Mouse (Mus musculus) liver (tissue): Measurements from ENCODE around the gene Smurf1.

Source experiments
- DNase-seq: peaks from one replicate; pipeline ENCODE4 v3.0.0-alpha.2; 2020; ENCODE audit warnings: mixed read lengths

The Smurf1 gene

DNA sequence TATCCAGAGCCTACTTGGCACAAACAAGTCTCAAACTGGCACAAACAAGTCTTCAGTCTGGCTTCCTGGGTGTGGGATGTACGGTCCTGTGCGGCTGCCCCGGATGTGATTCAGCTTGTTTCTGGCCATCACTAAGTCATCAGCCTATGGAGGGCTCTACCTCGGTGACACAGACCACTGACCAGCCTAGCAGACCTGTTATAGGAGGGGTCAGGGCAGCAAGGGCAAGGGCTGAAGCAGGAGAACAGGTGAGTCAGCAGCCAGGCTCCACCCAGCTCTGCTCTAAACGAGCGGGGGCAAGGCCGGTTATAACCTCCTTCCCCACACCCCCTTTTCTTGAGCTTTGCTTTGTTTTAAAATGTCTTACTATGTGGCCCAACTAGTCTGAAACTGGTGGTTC lies 11.2 kb downstream of the Smurf1 start:
- DNase-seq, result no peak

DNA sequence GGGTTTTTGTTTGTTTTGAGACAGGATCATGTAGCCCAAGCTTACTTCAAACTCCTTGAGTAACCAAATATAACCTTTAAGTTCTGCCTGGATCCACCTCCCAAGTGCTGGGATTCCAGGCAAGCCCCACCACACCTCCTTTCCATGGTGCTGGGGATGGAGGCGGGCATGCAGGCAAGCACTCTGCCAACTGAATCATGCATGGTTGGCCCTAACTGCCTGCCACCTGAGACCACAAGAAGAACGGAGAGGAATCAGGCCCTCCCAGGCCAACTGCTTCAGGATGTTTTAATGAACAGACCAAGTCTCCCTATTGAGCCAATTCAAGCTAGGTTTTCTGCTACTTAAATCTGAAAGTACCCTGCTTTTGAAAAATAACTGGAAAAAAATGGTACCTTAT lies 13.1 kb downstream of the Smurf1 start:
- DNase-seq, result no peak

DNA sequence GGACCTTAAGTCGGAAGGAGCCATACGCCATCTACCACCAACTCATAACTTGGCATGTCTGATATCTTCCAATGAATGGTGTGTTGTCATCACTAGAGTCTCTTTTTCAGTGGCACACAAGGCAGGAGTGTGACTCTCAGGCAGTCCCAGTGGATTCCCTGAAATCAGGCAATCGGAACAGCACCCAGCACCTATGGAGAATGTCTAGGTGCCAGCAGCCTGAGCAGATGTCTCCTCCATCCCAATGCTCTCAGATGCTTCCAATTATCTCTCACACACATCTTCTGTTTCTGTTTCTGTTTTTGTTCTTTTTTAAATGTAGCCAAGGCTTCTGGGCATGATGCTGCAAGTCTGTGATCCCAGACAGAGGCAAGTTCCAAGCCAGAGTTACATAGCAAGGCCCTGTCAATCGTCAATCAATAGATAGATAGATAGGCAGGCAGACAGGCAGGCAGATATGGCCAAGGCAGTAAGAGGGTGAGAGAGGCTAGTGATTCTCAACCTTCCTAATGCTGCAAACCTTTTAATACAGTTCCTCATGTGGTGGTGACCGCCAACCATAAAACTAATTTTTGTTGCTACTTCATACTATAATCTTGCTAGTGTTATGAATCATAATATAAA lies 15.1 kb downstream of the Smurf1 start:
- DNase-seq, result no peak

DNA sequence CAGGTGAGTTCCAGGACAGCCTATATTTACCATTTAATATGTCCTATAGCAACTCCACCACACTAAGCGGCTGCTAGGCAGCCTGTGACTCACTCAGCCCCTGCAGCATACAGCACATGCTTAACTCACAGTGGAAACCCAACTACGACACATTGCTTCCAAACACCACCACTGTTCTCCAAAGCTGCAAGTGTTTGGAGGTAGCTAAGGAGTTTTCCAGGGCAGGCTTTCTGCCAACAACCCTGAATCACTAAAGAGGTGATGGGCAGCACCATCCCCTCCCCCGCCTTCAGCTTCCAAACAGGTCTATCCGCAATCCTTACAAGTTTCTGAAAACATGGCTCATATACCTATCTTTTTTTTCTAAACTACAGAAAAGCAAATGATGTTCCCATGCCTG lies 15.8 kb downstream of the Smurf1 start:
- no peak for DNase-seq

DNA sequence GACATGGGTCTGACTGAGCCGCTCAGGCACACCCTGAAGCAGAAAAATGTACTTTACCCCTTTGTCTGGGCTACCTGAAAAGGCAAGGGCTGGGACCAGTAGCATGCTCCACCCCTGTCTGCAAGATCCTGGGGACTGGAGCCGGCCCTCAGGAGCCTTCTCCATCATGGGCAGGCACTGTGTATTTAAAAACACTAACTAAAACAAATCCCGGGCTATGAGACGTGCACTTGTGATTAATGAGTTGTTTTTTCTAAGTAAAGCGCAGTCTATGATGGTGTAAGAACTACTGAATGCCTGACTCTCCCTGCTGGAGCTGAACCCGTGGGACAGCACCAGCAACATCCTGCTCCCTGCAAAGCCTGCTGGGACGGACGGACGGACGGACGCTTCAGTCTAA lies 17.2 kb downstream of the Smurf1 start:
- DNase-seq, result no peak

DNA sequence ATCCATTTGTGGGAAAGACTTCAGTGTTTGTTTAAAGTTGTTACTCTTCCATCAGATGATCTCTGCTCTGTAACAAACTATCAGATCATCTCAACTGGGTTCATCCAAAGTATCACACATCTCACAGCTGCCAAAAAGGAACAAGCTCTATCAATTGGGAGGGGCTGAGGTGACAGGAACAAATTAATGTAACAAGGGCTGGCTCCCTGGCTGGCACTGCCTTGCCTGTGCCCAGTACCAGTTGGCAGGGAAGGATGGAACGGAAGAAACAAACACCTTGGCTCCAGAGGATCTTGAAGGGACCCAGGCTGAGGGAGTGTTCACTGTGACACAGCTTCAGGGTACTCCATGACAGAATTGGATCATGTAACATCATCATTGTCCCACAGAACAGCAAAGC lies 17.6 kb downstream of the Smurf1 start:
- DNase-seq, result no peak

DNA sequence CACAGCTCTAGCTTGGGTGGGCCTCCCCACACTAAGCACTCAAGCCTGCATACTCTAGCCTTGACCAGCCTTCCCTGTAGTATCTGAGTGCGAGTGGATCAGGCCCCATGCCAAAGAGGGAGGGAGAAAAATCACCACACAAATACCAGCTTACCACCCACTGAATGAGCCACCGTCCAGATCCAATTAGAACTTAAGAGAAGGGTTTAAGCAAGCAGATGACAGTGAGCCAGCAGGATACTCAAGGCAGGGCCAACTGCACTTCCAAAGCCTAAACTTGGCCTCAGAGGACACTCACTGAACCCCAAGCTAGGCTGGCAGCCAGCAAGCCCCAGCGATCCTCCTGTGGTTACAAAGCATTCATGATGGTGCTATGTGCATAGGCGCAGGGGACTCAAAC lies 19.6 kb downstream of the Smurf1 start:
- DNase-seq, result no peak

DNA sequence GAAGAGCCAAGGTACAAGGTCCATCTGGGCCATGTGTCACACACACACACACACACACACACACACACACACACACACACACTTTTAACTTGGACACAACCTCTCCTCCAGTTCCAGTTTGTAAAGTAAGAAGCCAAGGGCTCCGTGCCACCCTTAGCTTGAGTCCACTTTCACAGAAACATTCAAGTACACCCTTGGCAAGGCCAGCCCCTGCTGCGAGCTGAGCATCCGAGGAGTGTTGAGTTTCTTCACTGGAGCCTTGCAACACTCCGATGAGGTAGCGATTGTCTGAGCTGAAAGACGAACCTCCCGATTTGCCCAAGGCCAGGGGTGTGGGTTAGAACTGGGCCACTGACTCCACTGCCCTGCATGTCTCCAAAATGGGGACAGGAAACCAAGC lies 20.7 kb downstream of the Smurf1 start:
- no peak for DNase-seq

DNA sequence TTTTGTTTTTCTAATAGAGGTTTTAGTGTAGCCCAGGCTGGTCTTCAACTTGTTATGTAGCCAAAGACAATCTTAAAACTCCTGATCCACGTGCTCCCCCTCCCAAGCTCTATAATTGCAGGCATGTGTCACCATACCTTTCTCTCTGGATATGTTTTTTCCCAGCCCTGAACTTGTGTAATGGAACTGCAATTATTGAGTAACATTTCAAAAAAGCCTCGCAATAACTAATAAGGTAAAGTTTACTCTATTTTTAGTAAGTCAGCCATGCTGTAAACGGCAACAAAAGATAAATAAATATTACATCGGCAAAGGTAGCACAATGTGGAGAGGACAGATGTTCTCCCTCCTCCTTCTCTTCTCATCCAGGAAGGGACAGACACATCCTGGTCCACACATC lies 21.3 kb downstream of the Smurf1 start:
- DNase-seq, result no peak

DNA sequence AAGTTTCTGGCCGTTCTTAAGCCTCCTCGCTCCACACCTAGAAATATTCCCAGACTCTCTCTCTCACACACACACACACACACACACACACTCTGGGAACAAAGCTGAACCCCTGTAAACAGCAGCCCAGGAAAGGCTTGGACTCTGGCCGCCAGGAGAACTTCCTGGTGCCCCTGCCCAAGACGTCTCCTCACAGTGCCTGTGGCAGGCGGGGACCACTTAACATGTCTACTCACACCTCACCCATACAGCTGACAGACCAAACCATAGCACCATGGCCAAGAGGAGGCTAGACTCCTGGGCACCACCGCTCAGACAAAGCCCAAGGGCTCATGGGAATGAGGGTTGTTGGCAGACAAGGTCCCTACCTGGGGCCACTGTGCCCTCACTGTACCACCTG lies 22.3 kb downstream of the Smurf1 start:
- no peak for DNase-seq

DNA sequence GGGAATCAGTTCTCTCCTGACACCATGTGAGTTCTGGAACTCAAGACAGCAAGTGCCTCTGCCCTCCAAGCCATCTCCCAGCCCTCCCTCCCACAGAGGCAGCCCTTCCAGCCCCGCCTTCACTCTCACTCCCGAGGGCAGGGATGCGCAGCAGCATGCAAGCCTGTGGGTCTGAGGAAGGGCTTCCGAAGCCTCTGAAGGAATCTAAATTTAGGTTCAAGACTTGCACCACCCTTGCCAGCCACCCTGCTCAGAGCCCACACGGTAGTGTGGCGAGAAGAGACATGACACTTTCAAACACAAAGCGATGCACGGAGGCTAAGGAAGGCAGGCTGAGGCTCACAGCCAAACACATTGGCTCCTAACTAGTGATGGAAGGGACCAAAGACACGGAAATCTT lies 23.2 kb downstream of the Smurf1 start:
- DNase-seq, result no peak

DNA sequence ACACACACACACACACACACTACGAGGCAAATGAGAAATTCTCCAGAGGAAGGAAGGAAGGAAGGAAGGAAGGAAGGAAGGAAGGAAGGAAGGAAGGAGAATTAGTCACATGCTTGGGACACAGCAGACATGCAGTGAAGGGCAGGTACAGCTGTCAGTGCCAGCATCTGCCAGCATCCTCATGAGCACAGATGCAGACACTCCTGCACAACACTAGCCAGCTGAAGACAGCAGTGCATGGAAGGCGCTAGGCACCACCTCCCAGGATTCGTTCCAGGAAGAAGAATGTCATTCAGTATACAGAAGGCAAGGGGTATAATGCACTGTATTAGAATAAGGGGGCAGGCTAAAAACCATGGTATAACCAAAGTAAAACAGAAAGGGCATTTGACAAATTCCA lies 24.7 kb downstream of the Smurf1 start:
- no peak for DNase-seq

DNA sequence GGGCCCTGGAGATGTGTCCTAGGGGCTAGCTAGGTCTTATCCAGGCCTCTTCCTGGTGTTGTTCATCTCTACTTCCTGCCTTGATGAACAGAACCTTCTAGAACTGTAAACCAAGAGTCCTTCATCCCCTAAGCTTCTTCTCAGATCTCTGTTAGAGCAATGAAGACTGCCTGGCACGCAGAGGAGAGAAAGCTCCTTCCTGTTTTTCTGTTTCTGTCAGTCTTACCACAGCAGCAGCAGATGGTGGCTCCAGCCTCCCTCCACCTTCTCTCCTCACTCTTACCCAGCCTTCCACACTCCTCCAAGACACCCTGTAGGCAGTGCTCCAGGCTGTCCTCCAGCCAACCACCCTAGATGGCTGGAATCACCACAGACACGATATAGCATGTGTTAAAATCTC lies 28.3 kb downstream of the Smurf1 start:
- DNase-seq, result no peak

DNA sequence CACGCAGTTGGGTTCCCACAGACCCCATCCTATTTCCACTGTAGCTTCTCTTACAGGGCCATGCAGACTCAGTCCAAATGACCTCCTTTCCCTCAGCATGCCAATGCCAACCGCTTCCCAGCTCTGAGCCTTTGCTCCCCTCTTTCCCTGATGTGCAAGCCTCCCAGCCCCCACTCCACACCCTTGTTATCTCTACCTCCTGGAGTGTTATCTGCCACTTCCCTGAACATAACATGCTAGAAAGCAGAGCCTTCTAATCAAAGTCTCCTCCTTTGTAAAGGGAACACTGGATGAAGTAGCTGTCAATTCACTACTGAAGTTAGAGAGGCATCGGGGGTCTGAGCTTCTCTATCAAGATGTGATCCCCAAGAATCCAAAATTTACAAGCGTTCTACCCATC lies 32.2 kb downstream of the Smurf1 start:
- DNase-seq, result no peak

DNA sequence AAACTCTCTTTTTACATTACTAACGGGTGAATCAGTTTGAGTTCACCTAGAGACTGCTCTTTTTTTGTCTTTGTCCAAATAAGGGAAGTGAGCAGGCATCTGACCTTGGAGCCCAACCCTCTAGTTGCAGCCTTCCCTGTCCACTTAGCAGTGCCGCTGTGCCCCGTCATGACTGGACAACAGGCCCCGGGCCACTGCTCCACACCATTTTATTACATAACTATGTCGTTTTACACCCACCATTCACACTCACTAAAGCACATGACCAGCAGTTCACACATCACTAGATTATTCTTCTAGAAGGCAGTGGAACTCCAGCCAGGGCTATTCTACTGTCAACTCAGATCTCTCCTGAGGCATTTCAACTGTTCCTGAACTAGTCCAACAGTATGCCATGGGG lies 33.8 kb downstream of the Smurf1 start:
- no peak for DNase-seq

DNA sequence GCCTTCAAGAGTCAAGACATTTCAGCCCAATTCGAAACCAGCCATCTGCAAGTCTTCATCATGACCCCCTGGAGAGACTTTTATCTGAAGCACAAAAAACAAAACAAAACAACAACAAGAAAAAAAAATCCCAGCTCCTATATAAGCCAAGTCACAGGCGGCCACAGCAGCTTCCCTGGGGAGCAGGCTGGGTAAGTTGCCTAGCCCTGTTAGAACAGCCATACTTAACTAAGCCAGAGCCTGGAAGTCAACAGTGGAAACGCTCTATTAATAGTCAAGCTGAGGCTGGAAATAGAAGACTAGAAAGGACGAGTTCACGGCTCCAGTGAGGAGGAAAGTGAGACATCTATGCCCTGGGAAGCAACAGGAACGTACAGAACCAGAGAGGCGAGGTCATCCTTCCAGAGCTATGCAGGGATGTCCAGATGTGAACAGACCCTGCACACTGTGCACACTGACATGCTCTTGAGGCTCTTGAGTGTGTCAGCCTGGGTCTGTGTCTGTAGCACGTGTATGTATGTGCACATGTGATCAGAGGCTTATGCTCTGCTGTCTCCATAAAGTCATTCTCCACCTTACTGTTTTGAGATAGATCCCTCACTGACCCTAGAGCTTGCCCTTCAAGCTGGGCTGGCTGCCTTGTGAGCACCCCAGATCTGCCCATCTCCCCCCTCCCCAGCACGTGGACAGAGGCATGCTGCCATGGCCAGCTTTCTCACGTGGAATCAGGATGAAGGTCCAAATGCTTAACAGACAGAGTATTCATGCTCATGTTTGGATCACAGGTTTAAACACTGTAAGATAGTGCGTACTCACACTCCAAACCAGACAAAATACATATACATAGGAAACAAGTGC lies 36.6 kb downstream of the Smurf1 start:
- no peak for DNase-seq

DNA sequence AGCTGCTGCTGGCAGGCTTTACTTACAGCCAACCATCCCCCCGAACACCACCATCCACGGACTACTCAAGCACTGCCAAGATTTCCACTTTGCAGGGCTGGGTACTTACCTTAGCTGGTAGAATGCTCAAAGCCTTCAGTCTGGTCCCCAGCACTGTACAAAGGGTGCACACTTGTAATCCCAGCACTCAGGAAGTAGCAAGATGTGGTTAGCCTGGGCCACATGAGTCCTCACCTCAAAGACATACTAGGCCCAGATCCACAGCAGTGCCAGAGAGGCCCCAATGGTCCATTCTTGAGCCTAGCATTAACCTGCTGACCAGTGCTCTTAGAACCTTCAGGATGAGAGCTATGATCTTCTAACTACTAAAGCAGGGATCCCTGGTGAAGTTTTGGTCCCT lies 39.4 kb downstream of the Smurf1 start:
- no peak for DNase-seq

DNA sequence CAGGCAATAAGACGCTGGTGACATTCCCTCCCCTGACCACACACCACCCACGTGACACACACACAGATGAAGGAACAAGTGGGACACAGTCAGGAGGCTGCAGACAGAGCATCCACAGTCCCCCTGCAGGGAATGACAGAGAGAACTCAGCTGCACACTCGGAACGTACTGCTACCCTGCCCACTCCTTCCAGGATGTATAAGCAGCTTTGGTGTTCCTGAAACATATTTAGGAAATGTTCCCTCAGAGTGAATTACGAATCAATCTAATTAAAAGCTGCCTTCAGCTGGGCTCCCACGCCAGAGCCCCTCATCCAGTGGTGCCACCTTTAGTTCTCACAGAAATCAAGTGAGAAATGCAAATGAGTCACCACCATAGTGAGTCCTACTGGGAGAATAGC lies 42.3 kb downstream of the Smurf1 start:
- no peak for DNase-seq

DNA sequence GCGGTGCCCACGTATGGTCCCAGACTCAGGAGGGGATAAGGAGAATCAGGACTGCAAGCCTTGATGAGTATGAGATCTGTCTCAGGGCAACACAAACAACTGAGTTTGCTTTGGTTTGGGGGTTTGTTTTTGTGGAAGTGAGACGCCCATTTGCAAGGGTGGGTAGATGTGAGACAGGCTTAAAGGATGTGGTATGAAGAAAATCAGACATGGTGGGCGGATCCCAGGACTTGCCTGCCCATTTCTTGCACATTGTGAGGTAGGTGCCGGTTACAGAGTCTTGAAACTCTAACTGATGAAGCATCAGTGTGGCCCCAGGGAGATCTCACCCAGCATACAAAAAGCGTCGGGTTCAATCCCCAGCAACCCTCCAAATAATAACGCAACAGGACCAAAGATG lies 45.9 kb downstream of the Smurf1 start:
- DNase-seq, result no peak

DNA sequence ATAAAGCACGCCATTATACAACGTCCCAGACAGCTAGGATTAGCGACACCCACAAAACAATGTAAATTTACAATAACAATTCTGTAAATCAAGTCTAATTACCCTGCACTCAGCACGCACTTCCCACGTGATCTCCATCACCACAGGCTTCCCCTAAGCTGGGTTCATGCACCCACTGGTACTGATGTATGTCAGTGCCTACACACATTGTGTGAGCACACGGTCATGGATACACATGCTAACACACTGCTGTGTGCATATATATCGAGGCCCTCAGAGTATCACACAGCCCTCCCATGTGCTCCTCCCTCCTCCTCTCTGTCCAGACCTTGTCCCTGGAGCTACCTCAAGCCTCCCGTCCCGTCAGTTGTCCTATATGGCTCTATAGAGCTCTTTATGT lies 46.5 kb downstream of the Smurf1 start:
- no peak for DNase-seq

DNA sequence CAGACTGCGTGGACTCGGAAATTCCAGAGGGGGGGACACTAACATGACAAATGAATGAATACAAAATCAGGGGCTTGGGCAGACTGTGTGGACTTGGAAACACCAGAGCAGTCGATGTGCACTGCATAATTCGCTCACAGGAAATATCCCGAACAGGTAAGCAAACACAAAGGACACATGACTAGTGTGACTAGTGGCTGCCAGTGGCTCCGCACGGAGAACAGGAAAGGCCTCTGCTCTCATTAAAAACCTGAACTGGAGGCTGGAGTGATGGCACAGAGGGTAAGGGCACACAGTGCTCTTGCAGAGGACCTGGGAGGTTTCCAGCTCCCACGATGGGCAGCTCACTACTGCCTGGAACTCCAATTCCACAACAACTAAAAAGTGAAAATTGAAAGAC lies 47.4 kb downstream of the Smurf1 start:
- no peak for DNase-seq

DNA sequence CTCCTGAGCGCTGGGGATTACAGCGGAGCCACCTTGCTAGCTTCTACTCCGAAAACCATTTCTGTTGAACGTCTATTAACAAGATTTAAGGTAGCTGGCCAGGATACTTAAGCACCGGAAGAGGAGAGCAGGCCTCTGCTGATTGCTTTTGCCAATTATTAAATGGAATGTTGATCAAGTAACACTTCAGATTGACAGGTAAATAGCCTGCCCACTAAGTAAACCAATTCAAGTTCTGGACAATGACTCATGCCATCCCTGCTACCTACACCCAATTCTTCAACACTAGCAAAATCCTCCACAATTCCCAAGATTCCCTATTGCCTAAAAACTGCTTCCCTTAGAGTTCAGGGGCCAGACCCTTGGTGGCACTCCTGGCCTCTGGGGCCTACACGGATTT lies 48.5 kb downstream of the Smurf1 start:
- no peak for DNase-seq

DNA sequence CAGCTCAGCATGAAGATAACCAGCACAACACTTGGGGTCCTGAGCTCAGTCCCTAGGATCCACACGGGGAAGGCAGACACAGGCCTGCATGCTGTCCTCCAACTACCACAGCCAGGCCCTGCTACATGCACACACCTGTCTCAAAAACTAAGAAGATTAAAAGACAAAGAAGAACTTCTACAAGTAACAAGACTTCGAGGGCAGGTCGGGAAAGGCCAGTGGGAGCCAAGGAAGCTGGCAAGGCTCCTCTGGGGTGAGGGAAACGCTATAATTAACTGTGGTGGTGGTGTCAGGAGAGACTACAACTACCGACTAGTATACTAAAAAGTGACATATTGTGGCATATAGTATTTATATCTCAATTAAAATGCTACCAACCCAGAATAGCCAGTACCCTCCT lies 49.8 kb downstream of the Smurf1 start:
- no peak for DNase-seq

DNA sequence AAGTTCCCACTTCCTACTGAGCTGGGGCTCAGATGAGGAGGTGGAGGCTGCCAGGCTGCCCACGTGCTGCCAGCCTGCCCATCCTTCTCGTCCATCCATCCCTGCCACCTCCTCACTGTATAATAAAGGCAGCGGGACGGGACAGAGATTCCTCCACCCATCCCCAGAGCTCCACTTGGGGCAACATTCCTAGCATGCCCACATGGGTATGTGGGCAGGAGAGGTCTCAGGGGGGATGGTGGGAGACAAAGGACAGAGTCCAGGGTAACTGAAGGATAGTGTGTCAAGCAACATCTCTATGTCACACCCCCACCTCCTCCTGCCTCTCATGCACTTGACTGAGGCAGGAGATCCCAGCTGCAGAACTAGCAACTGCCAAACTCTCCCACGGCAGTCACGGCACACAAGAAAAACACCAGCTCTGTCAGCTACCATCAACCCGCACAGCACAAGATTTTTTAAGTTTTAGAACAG lies 51.2 kb downstream of the Smurf1 start:
- no peak for DNase-seq

DNA sequence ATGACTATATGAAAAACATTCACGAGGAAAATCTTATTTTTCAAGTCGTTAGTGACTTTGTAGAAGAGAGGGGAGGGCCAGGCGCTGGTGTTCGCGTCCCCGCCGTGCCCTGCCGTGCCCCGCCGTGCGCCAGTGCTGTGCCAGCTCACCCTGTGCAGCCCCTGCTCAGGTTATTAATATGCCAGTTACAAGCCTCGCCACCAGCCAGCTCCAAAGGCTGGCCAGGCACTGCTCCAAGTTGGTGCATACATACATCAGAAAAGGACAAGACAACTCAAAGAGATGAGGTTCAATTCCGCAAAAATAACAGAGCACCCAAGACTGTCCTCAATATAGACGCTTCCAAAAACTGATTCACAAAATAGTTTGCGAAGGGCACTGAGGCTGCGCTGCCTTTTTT lies 51.7 kb downstream of the Smurf1 start:
- no peak for DNase-seq
